Mouse (Mus musculus) forebrain, postnatal 0 days (tissue): ENCODE results near the gene Tshb. TPM values are rescaled to one million over a fixed set of nuclear protein-coding genes. Genes with fewer than 3 reads are reported as not detected.

Experiments used
- ATAC-seq: fragments of 200-750 bp; cut with Nextera tagmentation; 2 replicates; pipeline ENCODE4 v1.8.0; 2017; ENCODE audit warnings: mild to moderate bottlenecking, moderate library complexity
- DNase-seq: peaks from one replicate; pipeline ENCODE4 v3.0.0-alpha.2; 2015
- H3K27ac ChIP-seq: fragments of 300-500 bp; sonication (generic); 2 replicates; pipeline ENCODE4 v1.5.1; 2014; ENCODE audit warnings: low read depth, mild to moderate bottlenecking, antibody characterized with exemption, low read length, moderate library complexity, mixed read lengths
- H3K27me3 ChIP-seq: fragments of 300-500 bp; sonication (generic); 2 replicates; pipeline ENCODE4 v1.6.1; 2014; ENCODE audit warnings: mild to moderate bottlenecking, low read length, mixed read lengths; ENCODE audit not compliant: insufficient read depth
- H3K36me3 ChIP-seq: fragments of 300-500 bp; sonication (generic); 2 replicates; pipeline ENCODE4 v1.6.1; 2014; ENCODE audit warnings: mild to moderate bottlenecking, moderate library complexity; ENCODE audit not compliant: insufficient read depth
- H3K4me1 ChIP-seq: fragments of 300-500 bp; sonication (generic); 2 replicates; pipeline ENCODE4 v1.6.1; 2014; ENCODE audit warnings: antibody characterized with exemption; ENCODE audit not compliant: insufficient read depth
- H3K4me2 ChIP-seq: fragments of 300-500 bp; sonication (generic); 2 replicates; pipeline ENCODE4 v1.6.1; 2014; ENCODE audit warnings: low read depth, mild to moderate bottlenecking, moderate library complexity
- H3K4me3 ChIP-seq: fragments of 300-500 bp; sonication (generic); 2 replicates; pipeline ENCODE4 v1.5.1; 2014; ENCODE audit warnings: low read depth, low read length, mixed read lengths
- H3K9ac ChIP-seq: fragments of 300-500 bp; sonication (generic); 2 replicates; pipeline ENCODE4 v1.6.1; 2014; ENCODE audit warnings: mild to moderate bottlenecking
- H3K9me3 ChIP-seq: fragments of 300-500 bp; sonication (generic); 2 replicates; pipeline ENCODE4 v1.6.1; 2016; ENCODE audit warnings: low read length
- CTCF ChIP-seq: sonication (generic); IDR thresholded peaks from 2 replicates; pipeline ENCODE4 v1.5.1; 2016; ENCODE audit warnings: antibody characterized with exemption, control low read depth, low read depth
- WGBS: fragments of 180-500 bp; shearing (Covaris S2); extraction: QIAGEN DNeasy Blood & Tissue Kit; methylation state at CpG from one replicate; pipeline ENCODE4 v1.1.7; 2014; 5-methylcytosine and 5-hydroxymethylcytosine counted together
- polyA plus RNA-seq: library from polyadenylated mRNA; unstranded; fragments of >200 nt; fragmentation: Nextera tagmentation; extraction: Ambion mirVana; gene quantifications from 2 replicates; pipeline ENCODE4 v1.2.1, GENCODE M21; 2015
- total RNA-seq: library from RNA; depleted of rRNA; stranded (reverse); fragments of >200 nt; gene quantifications from 2 replicates; pipeline ENCODE4 v1.2.3, GENCODE M21; 2014

Tshb gene
- total and polyA plus RNA-seq, 2 experiments from 2014 or later: 0.11 TPM; not detected in 1

DNA sequence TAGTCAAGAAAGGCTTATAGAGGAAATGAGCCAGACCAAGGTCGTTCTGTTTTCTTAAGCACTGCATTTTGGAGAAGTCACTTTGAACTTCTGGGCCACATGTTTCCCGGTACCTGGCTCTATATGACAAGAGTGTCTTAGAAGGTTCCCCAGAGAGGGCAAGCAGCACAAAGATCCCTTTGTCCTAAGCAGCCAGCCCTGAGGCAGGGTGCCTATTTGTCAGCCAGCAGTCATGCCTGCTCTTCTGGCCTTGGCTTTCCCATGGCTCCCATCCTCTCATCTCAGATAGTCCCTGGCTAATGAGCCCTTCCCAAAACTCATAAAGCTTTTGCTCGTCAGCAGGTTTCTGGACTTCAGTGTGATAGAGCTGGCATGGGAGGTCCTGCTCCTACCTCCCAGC is 22.3 kb downstream of the Tshb start:
- H3K4me1 ChIP-seq: peaks cover 9% of the 10 kb centered on the region; the same call in 1 of the 2 replicates
- no peak for ATAC-seq
- DNase-seq: no peak
- H3K9ac ChIP-seq: no peak overlapping the region
- no peaks in the 10 kb centered on the region for H3K9me3 ChIP-seq
- H3K27me3 ChIP-seq: no peaks in the 10 kb centered on the region
- H3K4me2 ChIP-seq: no peak overlapping the region
- H3K36me3 ChIP-seq: peaks cover 18% of the 10 kb centered on the region
- 77% methylated on average over 3 of the region's 3 CpGs for WGBS
- no peak overlapping the region for H3K4me3 ChIP-seq
- H3K27ac ChIP-seq: no peak overlapping the region
- no peak for TF ChIP-seq CTCF

DNA sequence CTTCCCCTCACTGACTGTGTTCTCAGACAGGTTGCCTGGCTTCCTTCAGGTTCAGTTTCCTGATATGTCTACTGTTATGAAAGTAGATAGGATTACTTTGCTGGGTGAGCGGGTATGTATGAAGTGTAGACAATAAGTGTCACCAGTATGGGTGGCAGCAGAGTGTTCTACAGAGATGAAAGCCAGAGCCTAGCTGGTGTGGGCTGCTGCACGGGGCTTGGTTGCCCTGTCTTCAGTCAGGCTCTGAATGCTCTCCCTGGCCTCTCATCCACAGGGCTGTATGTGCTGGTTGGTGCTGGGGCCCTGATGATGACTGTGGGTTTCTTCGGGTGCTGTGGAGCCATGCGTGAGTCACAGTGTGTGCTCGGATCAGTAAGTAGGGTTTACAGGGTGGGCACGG is 25.5 kb downstream of the Tshb start:
- no peak overlapping the region for H3K4me2 ChIP-seq
- H3K9ac ChIP-seq: no peak overlapping the region
- no peak for DNase-seq
- no peak overlapping the region for H3K27ac ChIP-seq
- H3K9me3 ChIP-seq: no peaks in the 10 kb centered on the region
- no peak for TF ChIP-seq CTCF
- H3K4me1 ChIP-seq: no peaks in the 10 kb centered on the region
- H3K27me3 ChIP-seq: no peaks in the 10 kb centered on the region
- no peak for ATAC-seq
- H3K4me3 ChIP-seq: no peak overlapping the region
- WGBS: 79% methylated on average over 6 of the region's 6 CpGs
- H3K36me3 ChIP-seq: peaks cover 26% of the 10 kb centered on the region

DNA sequence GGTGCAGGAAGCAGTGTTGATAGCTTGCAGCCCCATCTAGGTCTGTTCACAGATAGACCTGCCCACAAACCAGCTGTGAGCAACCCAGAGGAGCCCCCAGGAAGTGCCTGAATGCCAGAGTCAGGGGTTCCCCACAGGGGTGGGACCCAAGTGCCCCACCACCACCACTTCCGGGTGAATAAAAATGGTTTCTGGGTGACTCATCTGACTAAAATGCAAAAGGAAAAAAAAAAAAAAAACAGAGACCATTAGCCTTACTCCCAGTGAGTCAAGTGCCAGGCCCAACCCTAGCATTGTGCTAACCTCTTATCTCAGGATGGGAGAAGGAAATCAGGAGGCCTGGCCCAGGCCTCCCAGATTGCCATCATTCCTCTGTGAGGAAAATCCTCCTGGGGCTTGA is 26.7 kb downstream of the Tshb start:
- Histone ChIP-seq H3K9ac (no peak overlapping the region), H3K36me3 (peaks cover 21% of the 10 kb centered on the region), H3K4me2 (no peak overlapping the region), H3K4me1 (no peaks in the 10 kb centered on the region), H3K27me3 (no peaks in the 10 kb centered on the region), H3K4me3 (no peak overlapping the region), H3K27ac (no peak overlapping the region), H3K9me3 (no peaks in the 10 kb centered on the region)
- no peak for TF ChIP-seq CTCF
- ATAC-seq (no peak), DNase-seq (no peak)
- 78% methylated on average over 1 of the region's 1 CpGs for WGBS

DNA sequence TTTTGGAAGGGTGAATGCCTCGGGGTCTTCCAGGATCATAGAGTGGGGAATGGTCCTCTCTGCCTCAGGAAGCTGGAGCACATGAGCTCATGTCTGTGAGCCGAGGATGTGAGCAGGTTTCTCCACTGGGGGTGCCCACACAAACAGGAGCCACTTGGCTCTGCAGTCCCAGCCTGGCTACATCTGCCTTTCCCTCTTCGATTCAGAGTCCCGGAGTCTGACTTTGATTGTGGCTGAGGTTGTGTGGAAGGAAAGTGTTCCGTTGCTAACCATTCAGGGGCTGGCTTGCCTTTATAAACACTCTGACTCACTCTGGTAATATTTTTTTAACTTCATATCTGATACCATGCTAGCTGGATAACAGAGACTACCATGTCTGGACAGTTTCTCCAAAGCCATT is 30.1 kb downstream of the Tshb start:
- Histone ChIP-seq H3K36me3 (peaks cover 12% of the 10 kb centered on the region), H3K4me2 (no peak overlapping the region), H3K9ac (no peak overlapping the region), H3K9me3 (no peaks in the 10 kb centered on the region), H3K27ac (no peak overlapping the region), H3K27me3 (no peaks in the 10 kb centered on the region), H3K4me3 (no peak overlapping the region), H3K4me1 (no peaks in the 10 kb centered on the region)
- 83% methylated on average over 5 of the region's 5 CpGs for WGBS
- DNase-seq: no peak
- no peak for ATAC-seq
- TF ChIP-seq CTCF: no peak

DNA sequence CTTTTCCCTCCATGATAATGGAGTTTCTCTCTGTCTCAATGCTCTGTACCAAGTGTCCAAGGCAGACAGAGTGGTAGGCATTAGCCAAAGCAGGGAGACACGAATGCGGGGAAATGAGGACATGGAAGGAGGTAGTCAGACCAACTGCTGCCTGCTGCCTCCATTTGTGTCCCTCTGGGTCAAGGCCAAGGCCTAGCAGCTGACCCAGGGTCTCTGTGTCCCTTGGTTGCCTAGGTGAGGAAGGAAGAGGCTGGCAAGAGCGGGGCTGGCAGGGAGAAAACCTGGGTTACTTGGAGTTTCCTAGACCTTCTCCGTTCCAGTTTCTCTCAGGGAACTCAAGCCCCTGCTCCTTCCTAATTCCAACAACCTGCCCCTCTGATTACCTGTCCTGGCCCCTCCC is 30.5 kb downstream of the Tshb start:
- peaks cover 12% of the 10 kb centered on the region for H3K36me3 ChIP-seq
- H3K4me2 ChIP-seq: no peak overlapping the region
- no peaks in the 10 kb centered on the region for H3K27me3 ChIP-seq
- ATAC-seq (no peak), DNase-seq (no peak)
- 98% methylated on average over 4 of the region's 4 CpGs for WGBS
- no peak overlapping the region for H3K9ac ChIP-seq
- TF ChIP-seq CTCF: no peak
- no peak overlapping the region for H3K4me3 ChIP-seq
- H3K4me1 ChIP-seq: no peaks in the 10 kb centered on the region
- no peak overlapping the region for H3K27ac ChIP-seq
- H3K9me3 ChIP-seq: no peaks in the 10 kb centered on the region

DNA sequence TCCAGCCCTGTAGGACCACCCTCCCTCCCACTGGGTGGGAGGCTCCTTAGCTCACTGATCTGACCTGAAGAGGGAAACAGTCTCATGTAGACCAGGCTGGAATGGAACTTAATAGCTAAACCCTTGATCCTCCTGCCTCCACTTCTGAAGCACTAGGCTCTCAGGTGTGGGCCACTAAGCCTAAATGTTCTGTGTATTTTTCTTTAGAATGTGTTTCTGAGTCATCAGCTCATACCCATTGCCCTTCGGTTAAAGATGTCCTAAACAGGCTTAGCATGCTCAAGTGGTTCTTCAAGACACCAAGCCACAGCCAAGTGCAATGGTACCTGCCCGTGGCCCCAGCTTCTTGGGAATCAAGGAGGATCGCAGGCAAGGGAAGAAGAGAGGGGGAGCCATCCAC is 31.0 kb downstream of the Tshb start:
- Histone ChIP-seq H3K9me3 (no peaks in the 10 kb centered on the region), H3K4me3 (no peak overlapping the region), H3K4me2 (no peak overlapping the region), H3K36me3 (peaks cover 12% of the 10 kb centered on the region), H3K27ac (no peak overlapping the region), H3K9ac (no peak overlapping the region), H3K27me3 (no peaks in the 10 kb centered on the region), H3K4me1 (no peaks in the 10 kb centered on the region)
- DNase-seq (no peak), ATAC-seq (no peak)
- WGBS: 94% methylated on average over 3 of the region's 3 CpGs
- no peak for TF ChIP-seq CTCF

DNA sequence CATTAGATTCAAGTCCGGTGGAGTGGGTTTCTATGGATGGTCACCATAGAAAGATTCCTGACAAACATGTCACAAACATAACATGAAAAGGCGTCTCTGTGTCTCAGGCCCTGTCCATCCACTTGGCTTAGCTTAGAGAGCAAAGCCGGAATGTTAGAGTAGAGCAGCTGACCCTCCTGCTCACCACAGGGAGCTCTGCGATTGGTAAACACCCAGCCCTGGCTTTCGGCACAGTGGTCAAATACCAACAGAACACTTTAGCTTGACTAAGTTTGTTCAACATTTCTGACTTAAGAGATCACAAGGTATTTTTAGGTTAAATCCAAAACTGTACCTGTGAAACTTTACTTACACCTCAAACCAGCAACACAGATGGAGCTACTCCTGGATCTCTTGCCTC is 31.4 kb downstream of the Tshb start:
- WGBS: 89% methylated on average over 5 of the region's 5 CpGs
- Histone ChIP-seq H3K9me3 (no peaks in the 10 kb centered on the region), H3K27me3 (no peaks in the 10 kb centered on the region), H3K36me3 (peaks cover 12% of the 10 kb centered on the region), H3K9ac (no peak overlapping the region), H3K4me1 (no peaks in the 10 kb centered on the region), H3K4me3 (no peak overlapping the region), H3K27ac (no peak overlapping the region), H3K4me2 (no peak overlapping the region)
- DNase-seq: no peak
- TF ChIP-seq CTCF: no peak
- no peak for ATAC-seq

DNA sequence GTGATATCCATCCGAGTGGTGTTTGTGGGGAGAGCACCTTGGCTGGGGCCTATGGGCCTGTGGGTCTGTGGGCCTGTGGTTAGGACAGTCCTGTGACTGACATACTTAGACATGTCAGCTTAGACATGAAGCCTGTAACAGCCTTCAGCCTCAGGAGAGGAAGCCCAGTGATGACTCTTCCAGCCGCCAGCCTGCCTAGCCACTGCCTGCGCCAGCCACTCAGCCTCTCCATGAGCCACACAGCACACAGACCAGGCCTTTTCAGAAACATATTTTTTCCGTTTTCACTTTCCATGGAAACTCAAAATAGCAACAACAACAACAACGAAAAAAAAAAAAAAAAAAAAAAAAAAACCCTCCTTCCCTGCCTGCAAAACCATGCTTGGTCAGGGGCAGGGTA is 33.8 kb downstream of the Tshb start:
- Histone ChIP-seq H3K9ac (no peak overlapping the region), H3K4me1 (no peaks in the 10 kb centered on the region), H3K27ac (no peak overlapping the region), H3K27me3 (no peaks in the 10 kb centered on the region), H3K9me3 (no peaks in the 10 kb centered on the region), H3K4me2 (no peak overlapping the region), H3K4me3 (no peak overlapping the region), H3K36me3 (peaks cover 10% of the 10 kb centered on the region)
- TF ChIP-seq CTCF: no peak
- DNase-seq (no peak), ATAC-seq (no peak)
- WGBS: 86% methylated on average over 5 of the region's 5 CpGs
